Mouse (Mus musculus): ENCODE measurements around the gene Klc1. TPM values are rescaled to one million over a fixed set of nuclear protein-coding genes. Genes with fewer than 3 reads are reported as not detected.

Klc1 gene
- polyA plus RNA-seq, 1 experiment = 44.3 TPM

DNA sequence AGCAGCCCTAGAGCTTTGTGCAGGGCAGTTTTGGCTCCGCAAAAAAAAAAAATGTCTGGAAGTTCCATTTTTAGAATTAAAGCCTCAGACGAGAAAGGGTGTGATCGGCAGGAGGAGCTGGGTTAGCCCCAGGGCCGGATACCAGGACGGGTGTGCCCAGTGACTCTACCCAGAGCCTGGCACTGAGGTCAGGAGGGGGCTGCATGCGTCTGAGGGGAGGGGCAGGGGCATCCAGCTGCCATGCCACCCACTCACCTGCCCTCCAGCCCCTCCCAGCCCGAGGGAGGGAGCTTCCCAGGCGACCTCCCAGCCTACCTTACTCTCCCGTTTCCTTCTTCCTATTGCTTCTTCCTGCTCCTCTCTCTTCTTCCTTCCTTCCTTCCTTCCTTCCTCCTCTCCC, 5.3 kb upstream of the Klc1 start:
- H3K27me3 ChIP-seq (replicated peaks; ENCODE audit: control insufficient read depth, insufficient read depth, low read length) = no peaks in the 10 kb centered on the region
- 31% methylated on average over 9 of the region's 9 CpGs for WGBS
- no peak for DNase-seq
- TF ChIP-seq CTCF (conservative IDR thresholded peaks at IDR 0.05; ENCODE audit: insufficient read depth, insufficient read length, low read depth, low read length) = no peak
- no peak for TF ChIP-seq POLR2A (IDR thresholded peaks at IDR 0.05; ENCODE audit: low read depth, low read length)
- H3K36me3 ChIP-seq (ENCODE audit: control insufficient read depth, insufficient read depth, low read length) = no peaks in the 10 kb centered on the region
- peaks cover 5% of the 10 kb centered on the region; the same call in 1 of the 2 replicates for H3K4me1 ChIP-seq (ENCODE audit: control insufficient read depth, insufficient read depth, low read length)
- H3K27ac ChIP-seq (ENCODE audit: insufficient read depth, low read depth, low read length) = no peak overlapping the region
- H3K4me3 ChIP-seq (ENCODE audit: insufficient read depth, low read depth, low read length) = no peak overlapping the region

DNA sequence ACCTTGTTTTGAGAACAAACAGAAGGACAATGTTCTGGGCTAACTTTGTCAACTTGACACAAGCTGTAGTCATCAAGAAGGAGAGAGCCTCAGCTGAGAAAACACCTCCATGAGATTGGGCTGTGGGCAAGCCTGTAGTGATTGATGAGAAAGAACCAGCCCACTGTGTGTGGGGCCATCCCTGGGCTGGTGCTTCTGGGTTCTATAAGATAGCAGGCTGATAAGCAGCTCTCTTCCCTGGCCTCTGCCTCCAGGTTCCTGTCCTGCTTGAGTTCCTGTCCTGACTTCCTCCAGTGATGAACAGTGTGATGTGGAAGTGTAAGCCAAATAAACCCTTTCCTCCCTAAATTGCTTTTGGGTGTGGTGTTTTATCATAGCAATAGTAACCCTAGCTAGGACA, 3.9 kb upstream of the Klc1 start:
- Histone ChIP-seq H3K27ac (ENCODE audit: insufficient read depth, low read depth, low read length) (no peak overlapping the region), H3K36me3 (ENCODE audit: control insufficient read depth, insufficient read depth, low read length) (no peaks in the 10 kb centered on the region), H3K4me3 (ENCODE audit: insufficient read depth, low read depth, low read length) (no peak overlapping the region), H3K27me3 (replicated peaks; ENCODE audit: control insufficient read depth, insufficient read depth, low read length) (no peaks in the 10 kb centered on the region), H3K4me1 (ENCODE audit: control insufficient read depth, insufficient read depth, low read length) (peaks cover 5% of the 10 kb centered on the region; the same call in 1 of the 2 replicates)
- TF ChIP-seq POLR2A (IDR thresholded peaks at IDR 0.05; ENCODE audit: low read depth, low read length) = no peak
- no peak for TF ChIP-seq CTCF (conservative IDR thresholded peaks at IDR 0.05; ENCODE audit: insufficient read depth, insufficient read length, low read depth, low read length)
- DNase-seq = no peak

DNA sequence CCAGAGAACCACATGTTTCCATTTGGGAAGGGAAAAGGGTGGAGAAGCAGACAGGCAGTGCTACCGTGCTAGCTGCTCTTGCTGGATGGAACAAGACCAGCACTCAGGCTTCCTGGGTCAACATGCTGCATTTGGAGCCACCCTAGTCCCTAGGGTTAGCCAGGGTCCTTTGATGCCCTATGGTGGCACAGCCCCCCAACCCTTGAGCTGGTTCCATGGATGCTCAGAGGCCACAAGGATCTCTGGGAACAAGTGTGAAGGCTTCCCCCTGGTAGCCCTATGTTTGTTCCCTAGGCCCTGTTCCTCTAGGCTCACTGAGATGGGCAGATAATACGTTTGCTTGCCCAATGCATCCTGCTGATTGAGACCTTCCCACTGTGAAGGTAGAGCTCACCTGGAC, 3.4 kb upstream of the Klc1 start:
- Histone ChIP-seq H3K36me3 (ENCODE audit: control insufficient read depth, insufficient read depth, low read length) (no peaks in the 10 kb centered on the region), H3K4me3 (ENCODE audit: insufficient read depth, low read depth, low read length) (no peak overlapping the region), H3K27ac (ENCODE audit: insufficient read depth, low read depth, low read length) (no peak overlapping the region), H3K27me3 (replicated peaks; ENCODE audit: control insufficient read depth, insufficient read depth, low read length) (no peaks in the 10 kb centered on the region), H3K4me1 (ENCODE audit: control insufficient read depth, insufficient read depth, low read length) (peaks cover 5% of the 10 kb centered on the region; the same call in 1 of the 2 replicates)
- TF ChIP-seq CTCF (conservative IDR thresholded peaks at IDR 0.05; ENCODE audit: insufficient read depth, insufficient read length, low read depth, low read length) (no peak), POLR2A (IDR thresholded peaks at IDR 0.05; ENCODE audit: low read depth, low read length) (no peak)
- DNase-seq = no peak
- WGBS = 73% methylated on average over 2 of the region's 2 CpGs

DNA sequence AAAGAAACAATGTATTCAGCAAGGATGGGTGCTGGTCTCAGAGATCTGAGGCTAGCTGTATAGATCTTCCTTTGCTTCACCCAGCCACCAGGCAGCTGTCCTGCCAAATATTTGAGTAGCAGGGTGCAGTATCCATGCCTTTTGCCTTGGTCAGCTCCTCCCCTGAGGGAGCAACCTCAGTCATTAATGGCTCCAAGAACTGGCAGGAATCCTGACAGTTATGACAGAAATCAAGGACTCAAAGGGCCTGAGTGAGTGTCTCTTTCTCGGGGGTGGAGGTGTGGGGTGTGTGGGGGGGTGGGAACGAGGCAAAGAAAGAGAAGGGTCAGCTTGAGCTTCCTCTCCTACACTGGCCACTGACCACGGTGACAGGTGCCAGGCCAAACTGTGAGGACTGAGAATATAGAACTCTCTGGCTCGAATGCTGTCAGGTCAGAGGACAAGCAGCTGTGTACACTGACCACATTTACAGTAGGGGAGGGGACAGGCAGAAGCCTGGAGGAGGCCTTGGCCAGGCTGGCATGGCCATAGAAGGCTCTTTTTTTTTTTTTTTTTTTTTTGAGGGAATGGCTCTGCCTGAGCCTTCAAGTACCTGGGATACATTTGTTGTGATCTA, 2.5 kb upstream of the Klc1 start:
- H3K36me3 ChIP-seq (ENCODE audit: control insufficient read depth, insufficient read depth, low read length) = no peaks in the 10 kb centered on the region
- no peak for DNase-seq
- H3K4me3 ChIP-seq (ENCODE audit: insufficient read depth, low read depth, low read length) = no peak overlapping the region
- TF ChIP-seq POLR2A (IDR thresholded peaks at IDR 0.05; ENCODE audit: low read depth, low read length) = no peak
- TF ChIP-seq CTCF (conservative IDR thresholded peaks at IDR 0.05; ENCODE audit: insufficient read depth, insufficient read length, low read depth, low read length) = no peak
- WGBS = 27% methylated on average over 4 of the region's 4 CpGs
- H3K27ac ChIP-seq (ENCODE audit: insufficient read depth, low read depth, low read length) = no peak overlapping the region
- H3K4me1 ChIP-seq (ENCODE audit: control insufficient read depth, insufficient read depth, low read length) = peaks cover 10% of the 10 kb centered on the region; the same call in 1 of the 2 replicates
- H3K27me3 ChIP-seq (replicated peaks; ENCODE audit: control insufficient read depth, insufficient read depth, low read length) = no peaks in the 10 kb centered on the region

DNA sequence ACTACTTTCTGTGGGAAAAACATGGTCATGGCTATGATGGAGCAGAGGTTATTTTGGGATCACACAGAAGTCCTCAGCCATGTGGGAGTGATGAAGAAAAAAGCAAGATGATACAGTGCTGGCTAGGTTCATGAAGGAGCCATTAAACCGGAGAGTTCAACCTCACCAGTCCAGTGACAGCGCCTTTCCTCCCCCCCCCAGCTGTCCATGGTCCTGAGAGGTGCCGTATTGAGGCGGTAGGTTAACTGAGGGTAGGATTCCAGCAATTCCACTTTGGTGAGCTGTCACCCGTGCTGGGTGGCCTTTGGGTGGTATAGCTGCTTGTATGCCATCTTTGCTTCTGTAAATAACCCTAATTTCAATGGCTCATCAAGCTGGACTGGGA, 2.0 kb upstream of the Klc1 start:
- H3K36me3 ChIP-seq (ENCODE audit: control insufficient read depth, insufficient read depth, low read length) = no peaks in the 10 kb centered on the region
- peaks cover 10% of the 10 kb centered on the region; the same call in 1 of the 2 replicates for H3K4me1 ChIP-seq (ENCODE audit: control insufficient read depth, insufficient read depth, low read length)
- H3K27ac ChIP-seq (ENCODE audit: insufficient read depth, low read depth, low read length) = no peak overlapping the region
- H3K4me3 ChIP-seq (ENCODE audit: insufficient read depth, low read depth, low read length) = no peak overlapping the region
- DNase-seq = no peak
- TF ChIP-seq POLR2A (IDR thresholded peaks at IDR 0.05; ENCODE audit: low read depth, low read length) (no peak), CTCF (conservative IDR thresholded peaks at IDR 0.05; ENCODE audit: insufficient read depth, insufficient read length, low read depth, low read length) (no peak)
- no peaks in the 10 kb centered on the region for H3K27me3 ChIP-seq (replicated peaks; ENCODE audit: control insufficient read depth, insufficient read depth, low read length)
- WGBS = 48% methylated on average over 5 of the region's 5 CpGs

DNA sequence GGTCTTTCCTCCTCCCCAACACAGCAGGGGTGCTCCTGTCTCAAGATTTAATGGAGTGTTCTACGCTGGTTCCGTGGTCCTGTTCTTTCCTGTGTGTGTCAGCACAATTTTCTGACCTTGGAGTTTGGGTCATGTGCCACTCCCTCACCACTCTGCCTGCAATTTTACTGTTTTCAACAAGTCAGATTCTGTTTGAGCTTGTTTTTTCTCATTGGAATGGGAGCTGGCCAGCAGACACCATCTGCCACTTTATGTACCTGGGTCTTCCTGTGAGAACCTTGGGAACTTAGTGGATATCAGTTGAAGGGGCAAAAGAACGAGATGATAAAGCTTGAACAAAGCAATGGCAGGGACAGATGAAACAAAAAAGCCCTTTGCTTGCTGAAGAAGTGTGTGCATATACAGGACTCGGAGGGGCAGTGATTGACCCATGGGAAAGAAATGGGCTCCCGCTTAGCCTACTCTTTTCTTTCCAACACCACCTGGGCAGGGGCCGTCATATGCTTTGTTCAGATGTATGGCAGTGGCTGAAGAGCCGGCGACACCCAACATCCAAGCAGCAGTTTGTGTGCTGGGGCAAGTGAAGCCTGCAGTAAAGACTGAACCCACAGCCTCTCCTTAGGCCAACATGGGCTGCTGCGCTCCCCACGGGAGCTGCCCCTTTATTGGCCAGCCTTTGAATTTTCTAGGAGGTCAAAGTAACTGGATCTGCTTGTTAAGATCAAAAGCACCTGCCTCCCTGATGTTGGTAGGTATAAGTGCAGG, 906 bp upstream of the Klc1 start:
- Histone ChIP-seq H3K4me1 (ENCODE audit: control insufficient read depth, insufficient read depth, low read length) (peaks cover 10% of the 10 kb centered on the region; the same call in 1 of the 2 replicates), H3K27me3 (replicated peaks; ENCODE audit: control insufficient read depth, insufficient read depth, low read length) (no peaks in the 10 kb centered on the region), H3K4me3 (ENCODE audit: insufficient read depth, low read depth, low read length) (peak overlapping the region; percentile 64), H3K27ac (ENCODE audit: insufficient read depth, low read depth, low read length) (peak overlapping the region; percentile 88), H3K36me3 (ENCODE audit: control insufficient read depth, insufficient read depth, low read length) (no peaks in the 10 kb centered on the region)
- DNase-seq = peak; percentile 21
- WGBS = 55% methylated on average over 10 of the region's 10 CpGs
- TF ChIP-seq POLR2A (IDR thresholded peaks at IDR 0.05; ENCODE audit: low read depth, low read length) = no peak
- no peak for TF ChIP-seq CTCF (conservative IDR thresholded peaks at IDR 0.05; ENCODE audit: insufficient read depth, insufficient read length, low read depth, low read length)

All from kidney, adult 2 months (tissue).